14 mouse cellular contexts compared by ENCODE assay signal in the genomic region with DNA sequence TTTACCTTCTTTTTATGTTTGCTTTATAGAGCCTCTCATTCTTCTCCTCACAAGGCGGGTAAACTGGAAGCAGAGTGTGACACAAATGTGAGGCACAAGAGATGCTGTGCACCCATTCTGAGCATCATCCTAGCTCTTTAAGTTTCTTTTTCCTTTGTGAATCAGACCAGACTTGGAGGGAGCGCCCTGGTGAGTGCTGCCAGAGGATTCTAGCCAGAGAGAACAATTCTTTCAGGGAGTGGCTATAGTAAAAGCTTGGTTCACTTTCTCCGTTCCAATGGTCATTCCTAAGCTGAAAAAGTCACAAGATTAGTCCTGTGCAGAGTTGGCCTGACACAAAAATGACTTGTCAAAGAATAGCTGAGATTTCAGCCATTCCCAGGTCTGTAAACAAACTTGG. TPM values are rescaled to one million over a fixed set of nuclear protein-coding genes. Genes with fewer than 3 reads are reported as not detected.
DNase-seq lines count a peak whose midpoint lies in the region; ATAC-seq and TF ChIP-seq lines count a peak whose summit lies in the region.
"Had no signal": no experiment of that assay in that cellular context is flagged by ENCODE, and none has a peak within 500 bp of the region (broad histone marks: within the 10 kb centered on the region; RNA-seq: fewer than 3 reads in every experiment).

No protein-coding gene starts in this region.

- TF ChIP-seq EP300 in heart, postnatal 0 days (IDR thresholded peaks at IDR 0.05; ENCODE audit: low read depth): no peak

- H3K4me1 ChIP-seq in kidney, adult 2 months (ENCODE audit: control insufficient read depth, insufficient read depth, low read length): peaks cover 4% of the 10 kb centered on the region; the same call in 1 of the 2 replicates
- 0 out of 2 replicates have a peak, but pooled peaks cover 3% of the 10 kb centered on the region for H3K4me1 ChIP-seq in kidney, embryonic 14.5 days (ENCODE audit: control insufficient read depth, insufficient read depth, low read length)
- peaks cover 19% of the 10 kb centered on the region for H3K4me1 ChIP-seq in heart, postnatal 0 days (ENCODE audit: control insufficient read depth, insufficient read depth)
- no peaks in the 10 kb centered on the region; the same call in 1 of the 2 replicates for H3K4me1 ChIP-seq in forebrain, embryonic 11.5 days (replicated peaks; ENCODE audit: control insufficient read depth, insufficient read depth, low read length)
- H3K4me1 ChIP-seq: neural tube, embryonic 13.5 days had no signal

- H3K4me3 ChIP-seq in kidney, adult 2 months (ENCODE audit: insufficient read depth, low read depth, low read length): no peak overlapping the region
- H3K4me3 ChIP-seq in kidney, embryonic 14.5 days (ENCODE audit: low read length): no peak overlapping the region
- H3K4me3 ChIP-seq in heart, postnatal 0 days (ENCODE audit: low read depth, low read length): no peak overlapping the region
- H3K4me3 ChIP-seq in forebrain, embryonic 11.5 days (ENCODE audit: low read depth, low read length): no peak overlapping the region
- H3K4me3 ChIP-seq: embryonic facial prominence, embryonic 10.5 days; neural tube, embryonic 13.5 days had no signal

- TF ChIP-seq CTCF in kidney, adult 2 months (conservative IDR thresholded peaks at IDR 0.05; ENCODE audit: insufficient read depth, insufficient read length, low read depth, low read length): no peak
- no peak for TF ChIP-seq CTCF in heart, postnatal 0 days (IDR thresholded peaks at IDR 0.05; ENCODE audit: low read depth)

- H3K9me3 ChIP-seq in kidney, embryonic 14.5 days (ENCODE audit: control insufficient read depth, low read length): no peaks in the 10 kb centered on the region
- H3K9me3 ChIP-seq in heart, postnatal 0 days (replicated peaks; ENCODE audit: control insufficient read depth, low read length): no peaks in the 10 kb centered on the region; the same call in 1 of the 2 replicates
- H3K9me3 ChIP-seq in forebrain, embryonic 11.5 days (ENCODE audit: control insufficient read depth, low read length): no peaks in the 10 kb centered on the region; the same call in 1 of the 2 replicates
- H3K9me3 ChIP-seq: embryonic facial prominence, embryonic 10.5 days; neural tube, embryonic 13.5 days had no signal

- peak overlapping the region; percentile 31; the same call in 1 of the 2 replicates for H3K27ac ChIP-seq in kidney, adult 2 months (ENCODE audit: insufficient read depth, low read depth, low read length)
- H3K27ac ChIP-seq in kidney, embryonic 14.5 days (ENCODE audit: low read depth, low read length): no peak overlapping the region
- H3K27ac ChIP-seq in heart, postnatal 0 days (ENCODE audit: low read depth): peak overlapping the region; percentile 27
- H3K27ac ChIP-seq in forebrain, embryonic 11.5 days (ENCODE audit: low read depth, low read length): no peak overlapping the region
- H3K27ac ChIP-seq: embryonic facial prominence, embryonic 10.5 days; neural tube, embryonic 13.5 days had no signal

- DNase-seq in kidney, adult 2 months: peak; percentile 46
- peak; percentile 36 for DNase-seq in Muller cell, postnatal 12 days (ENCODE audit: inconsistent ontology term)
- peak; percentile 16 for DNase-seq in gastrocnemius, postnatal 10 days
- DNase-seq in heart, postnatal 0 days (ENCODE audit: low spot score): no peak
- no peak for DNase-seq in forebrain, embryonic 11.5 days (ENCODE audit: low spot score)
- DNase-seq: B cell, adult 2 months; cerebellum, adult 11 months; cerebellum, postnatal 25 days; liver; lung, embryonic 14.5 days had no signal

- no peaks in the 10 kb centered on the region; the same call in 1 of the 2 replicates for H3K36me3 ChIP-seq in kidney, adult 2 months (ENCODE audit: control insufficient read depth, insufficient read depth, low read length)
- H3K36me3 ChIP-seq in kidney, embryonic 14.5 days (ENCODE audit: control insufficient read depth, insufficient read depth, low read length): no peaks in the 10 kb centered on the region
- no peaks in the 10 kb centered on the region for H3K36me3 ChIP-seq in heart, postnatal 0 days (replicated peaks; ENCODE audit: control insufficient read depth, insufficient read depth, low read length)
- no peaks in the 10 kb centered on the region for H3K36me3 ChIP-seq in forebrain, embryonic 11.5 days (ENCODE audit: control insufficient read depth, insufficient read depth, low read length)
- H3K36me3 ChIP-seq: embryonic facial prominence, embryonic 10.5 days; neural tube, embryonic 13.5 days had no signal

- TF ChIP-seq POLR2A in kidney, adult 2 months (IDR thresholded peaks at IDR 0.05; ENCODE audit: low read depth, low read length): no peak

- no peak overlapping the region for H3K9ac ChIP-seq in kidney, embryonic 14.5 days (ENCODE audit: low read depth, low read length)
- H3K9ac ChIP-seq in heart, postnatal 0 days (replicated peaks; ENCODE audit: low read depth, low read length): no peak overlapping the region
- no peak overlapping the region for H3K9ac ChIP-seq in forebrain, embryonic 11.5 days (ENCODE audit: low read length)
- H3K9ac ChIP-seq: lung, embryonic 14.5 days; neural tube, embryonic 13.5 days had no signal

- no peak for ATAC-seq in kidney, embryonic 14.5 days (ENCODE audit: low FRiP score, low TSS enrichment)
- no peak for ATAC-seq in heart, postnatal 0 days (ENCODE audit: insufficient read depth, low read depth)
- ATAC-seq in forebrain, embryonic 11.5 days (replicated peaks; ENCODE audit: low FRiP score): no peak
- no peak for ATAC-seq in erythroid progenitor cell, adult 5-6 weeks (replicated peaks; ENCODE audit: low FRiP score, poor library complexity, severe bottlenecking)

- H3K4me2 ChIP-seq in kidney, embryonic 14.5 days (replicated peaks; ENCODE audit: low read depth, low read length): no peak overlapping the region
- no peak overlapping the region for H3K4me2 ChIP-seq in heart, postnatal 0 days (ENCODE audit: low read depth, low read length)
- no peak overlapping the region for H3K4me2 ChIP-seq in forebrain, embryonic 11.5 days (ENCODE audit: low read depth, low read length, severe bottlenecking)
- H3K4me2 ChIP-seq: lung, embryonic 14.5 days; neural tube, embryonic 13.5 days had no signal

- H3K27me3 ChIP-seq in kidney, adult 2 months (replicated peaks; ENCODE audit: control insufficient read depth, insufficient read depth, low read length): no peaks in the 10 kb centered on the region
- H3K27me3 ChIP-seq in kidney, embryonic 14.5 days (ENCODE audit: control insufficient read depth, insufficient read depth, low read length): no peaks in the 10 kb centered on the region
- H3K27me3 ChIP-seq in heart, postnatal 0 days (ENCODE audit: control insufficient read depth, insufficient read depth, low read length): no peaks in the 10 kb centered on the region
- H3K27me3 ChIP-seq in forebrain, embryonic 11.5 days (ENCODE audit: control insufficient read depth, insufficient read depth, low read length): no peaks in the 10 kb centered on the region
- H3K27me3 ChIP-seq: neural tube, embryonic 13.5 days had no signal

- 71% methylated on average over 3 of the region's 3 CpGs for WGBS in kidney, adult 2 months
- WGBS in kidney, embryonic 14.5 days: 85% methylated on average over 3 of the region's 3 CpGs
- 56% methylated on average over 3 of the region's 3 CpGs for WGBS in heart, postnatal 0 days
- 71% methylated on average over 3 of the region's 3 CpGs for WGBS in forebrain, embryonic 11.5 days

RNA-seq across cellular contexts. Expression of a gene that starts 6.1 kb away (rescaled TPM):
- 3.4 and 4.0 TPM in 2 replicates for polyA plus RNA-seq in kidney, adult 2 months (2012; rRNA removed)
- 3.9 and 9.8 TPM in 2 replicates for polyA plus RNA-seq in kidney, embryonic 14.5 days (2014; fragmentation: Nextera tagmentation; extraction: Ambion mirVana)
- 1 to 10 TPM; 3.1 to 3.3 TPM for total RNA-seq in gastrocnemius, postnatal 10 days (2021)
- total RNA-seq in heart, postnatal 0 days (2014; rRNA removed; ENCODE audit: low replicate concordance): 7.4 and 9.1 TPM in 2 replicates
- 4.3 and 4.6 TPM in 2 replicates for polyA plus RNA-seq in heart, postnatal 0 days (2015; fragmentation: Nextera tagmentation; extraction: Ambion mirVana)
- polyA plus RNA-seq in forebrain, embryonic 11.5 days (2014; fragmentation: Nextera tagmentation; extraction: Ambion mirVana): 4.9 and 6.4 TPM in 2 replicates
- 2.9 and 5.0 TPM in 2 replicates for total RNA-seq in erythroid progenitor cell, adult 5-6 weeks (2015; ENCODE audit: low replicate concordance)
- 7.7 and 11.2 TPM in 2 replicates for total RNA-seq in erythroid progenitor cell, adult 5-6 weeks (2017; ENCODE audit: low replicate concordance)

RNA-seq across cellular contexts. Expression of a gene that starts 26.7 kb away (rescaled TPM):
- polyA plus RNA-seq in kidney, adult 2 months (2012; rRNA removed): 11.5 and 16.8 TPM in 2 replicates
- polyA plus RNA-seq in kidney, embryonic 14.5 days (2014; fragmentation: Nextera tagmentation; extraction: Ambion mirVana): 0.73 and 0.80 TPM in 2 replicates
- 1 to 10 TPM in 1 of 2 experiments, under 1 TPM in 1; 0.87 to 1.6 TPM for total RNA-seq in gastrocnemius, postnatal 10 days (2021)
- total RNA-seq in heart, postnatal 0 days (2014; rRNA removed; ENCODE audit: low replicate concordance): 1.7 and 12.8 TPM in 2 replicates
- polyA plus RNA-seq in heart, postnatal 0 days (2015; fragmentation: Nextera tagmentation; extraction: Ambion mirVana): 2.3 and 3.0 TPM in 2 replicates
- 0.25 and 0.52 TPM in 2 replicates for polyA plus RNA-seq in forebrain, embryonic 11.5 days (2014; fragmentation: Nextera tagmentation; extraction: Ambion mirVana)
- total RNA-seq in erythroid progenitor cell, adult 5-6 weeks (2015; ENCODE audit: low replicate concordance): 2.5 and 9.2 TPM in 2 replicates
- 2.3 and 4.5 TPM in 2 replicates for total RNA-seq in erythroid progenitor cell, adult 5-6 weeks (2017; ENCODE audit: low replicate concordance)

RNA-seq across cellular contexts. Expression of a gene that starts 29.3 kb away (rescaled TPM):
- 210 and 240 TPM in 2 replicates for polyA plus RNA-seq in kidney, adult 2 months (2012; rRNA removed)
- polyA plus RNA-seq in kidney, embryonic 14.5 days (2014; fragmentation: Nextera tagmentation; extraction: Ambion mirVana): 22.0 and 26.7 TPM in 2 replicates
- total RNA-seq in gastrocnemius, postnatal 10 days (2021): 10 to 100 TPM; 12.5 to 17.1 TPM
- 30.2 and 40.1 TPM in 2 replicates for total RNA-seq in heart, postnatal 0 days (2014; rRNA removed; ENCODE audit: low replicate concordance)
- polyA plus RNA-seq in heart, postnatal 0 days (2015; fragmentation: Nextera tagmentation; extraction: Ambion mirVana): 16.8 and 20.7 TPM in 2 replicates
- 20.9 and 21.5 TPM in 2 replicates for polyA plus RNA-seq in forebrain, embryonic 11.5 days (2014; fragmentation: Nextera tagmentation; extraction: Ambion mirVana)
- 21.4 and 26.3 TPM in 2 replicates for total RNA-seq in erythroid progenitor cell, adult 5-6 weeks (2015; ENCODE audit: low replicate concordance)
- total RNA-seq in erythroid progenitor cell, adult 5-6 weeks (2017; ENCODE audit: low replicate concordance): 9.1 and 11.0 TPM in 2 replicates

RNA-seq across cellular contexts. Expression of a gene that starts 45.1 kb away (rescaled TPM):
- polyA plus RNA-seq in kidney, adult 2 months (2012; rRNA removed): 0.56 and 1.4 TPM in 2 replicates
- polyA plus RNA-seq in kidney, embryonic 14.5 days (2014; fragmentation: Nextera tagmentation; extraction: Ambion mirVana): 0.20 TPM in 1 of 2 replicates, not detected in the other
- under 1 TPM; 0.11 to 0.16 TPM for total RNA-seq in gastrocnemius, postnatal 10 days (2021)
- total RNA-seq in heart, postnatal 0 days (2014; rRNA removed; ENCODE audit: low replicate concordance): 0.50 and 2.8 TPM in 2 replicates
- polyA plus RNA-seq in heart, postnatal 0 days (2015; fragmentation: Nextera tagmentation; extraction: Ambion mirVana): 3.3 and 3.8 TPM in 2 replicates
- 0.08 TPM in 1 of 2 replicates, not detected in the other for polyA plus RNA-seq in forebrain, embryonic 11.5 days (2014; fragmentation: Nextera tagmentation; extraction: Ambion mirVana)
- 1.1 and 1.3 TPM in 2 replicates for total RNA-seq in erythroid progenitor cell, adult 5-6 weeks (2015; ENCODE audit: low replicate concordance)
- total RNA-seq in erythroid progenitor cell, adult 5-6 weeks (2017; ENCODE audit: low replicate concordance): 2.7 TPM in 1 of 2 replicates, not detected in the other

RNA-seq across cellular contexts. Expression of a gene that starts 51.1 kb away (rescaled TPM):
- 3.4 and 6.0 TPM in 2 replicates for polyA plus RNA-seq in kidney, adult 2 months (2012; rRNA removed)
- polyA plus RNA-seq in kidney, embryonic 14.5 days (2014; fragmentation: Nextera tagmentation; extraction: Ambion mirVana): 0.41 TPM in 1 of 2 replicates, not detected in the other
- under 1 TPM; 0.40 to 0.50 TPM for total RNA-seq in gastrocnemius, postnatal 10 days (2021)
- 0.57 and 2.5 TPM in 2 replicates for total RNA-seq in heart, postnatal 0 days (2014; rRNA removed; ENCODE audit: low replicate concordance)
- polyA plus RNA-seq in heart, postnatal 0 days (2015; fragmentation: Nextera tagmentation; extraction: Ambion mirVana): 0.59 and 0.72 TPM in 2 replicates
- 0.21 TPM in 1 of 2 replicates, not detected in the other for polyA plus RNA-seq in forebrain, embryonic 11.5 days (2014; fragmentation: Nextera tagmentation; extraction: Ambion mirVana)
- 0.84 TPM in 1 of 2 replicates, not detected in the other for total RNA-seq in erythroid progenitor cell, adult 5-6 weeks (2015; ENCODE audit: low replicate concordance)
- total RNA-seq in erythroid progenitor cell, adult 5-6 weeks (2017; ENCODE audit: low replicate concordance): not detected in 2 replicates
- polyA plus RNA-seq: embryonic facial prominence, embryonic 10.5 days; lung, embryonic 14.5 days had no signal

Comparison
In these comparisons a context has a peak if more than half of its experiments do, and no peak if none do; other contexts are left out.
1. H3K27ac ChIP-seq: peak in kidney, adult 2 months (single experiment) and heart, postnatal 0 days (single experiment); none in kidney, embryonic 14.5 days (single experiment) and forebrain, embryonic 11.5 days (single experiment).
2. DNase-seq: peak in kidney, adult 2 months (single experiment), Muller cell, postnatal 12 days (single experiment) and gastrocnemius, postnatal 10 days (single experiment); none in heart, postnatal 0 days (single experiment) and forebrain, embryonic 11.5 days (single experiment).